Mouse (Mus musculus) brain, embryonic 14.5 days (tissue): ENCODE measurements around the gene AL732309.1.

Experiments used
- CTCF ChIP-seq: fragments of 200-500 bp; IDR thresholded peaks from 2 replicates; pipeline ENCODE4 v1.5.1; 2012; ENCODE audit warnings: inconsistent platforms, mild to moderate bottlenecking, moderate library complexity, borderline replicate concordance; ENCODE audit not compliant: insufficient read depth, insufficient read length; ENCODE audit errors: extremely low read depth
- POLR2A ChIP-seq: fragments of 200-500 bp; IDR thresholded peaks from 2 replicates; pipeline ENCODE4 v1.6.1; 2012; ENCODE audit warnings: mild to moderate bottlenecking, inconsistent platforms, borderline replicate concordance; ENCODE audit not compliant: poor library complexity, insufficient read depth, insufficient read length, severe bottlenecking; ENCODE audit errors: extremely low read depth

DNA sequence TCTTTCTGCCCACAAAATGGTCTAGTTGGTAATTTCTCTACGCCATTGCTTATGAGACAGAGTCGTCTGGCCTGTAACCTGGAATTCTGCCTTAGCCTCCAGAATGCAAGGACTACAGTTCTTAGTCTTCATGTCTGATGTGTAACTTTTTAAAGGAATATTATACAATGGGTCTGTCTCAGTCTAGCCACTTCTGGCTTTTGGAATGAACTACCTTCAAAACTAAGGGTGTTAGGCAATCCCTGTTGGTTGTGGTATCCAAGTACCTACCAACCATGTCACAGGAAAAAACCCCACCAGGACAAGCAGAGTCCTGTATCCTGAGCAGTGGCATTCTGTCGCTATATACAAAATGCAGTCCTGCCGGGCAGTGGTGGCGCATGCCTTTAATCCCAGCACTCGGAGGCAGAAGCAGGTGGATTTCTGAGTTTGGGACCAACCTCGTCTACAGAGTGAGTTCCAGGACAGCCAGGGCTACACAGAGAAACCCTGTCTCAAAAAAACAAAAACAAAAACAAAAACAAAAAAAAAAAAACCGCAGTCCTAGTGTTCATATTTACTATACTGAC lies 20.8 kb downstream of the AL732309.1 start:
- TF ChIP-seq CTCF (no peak), POLR2A (no peak)
